Mouse (Mus musculus): Measurements from ENCODE around the gene Prrc2a. TPM values are rescaled to one million over a fixed set of nuclear protein-coding genes. Genes with fewer than 3 reads are reported as not detected.
A peak's percentile ranks its signal among the peaks of the same experiment; 100 is the strongest.

Prrc2a gene
- total and polyA plus RNA-seq, 3 experiments = 71.0 to 663 (median 87.6) TPM

DNA sequence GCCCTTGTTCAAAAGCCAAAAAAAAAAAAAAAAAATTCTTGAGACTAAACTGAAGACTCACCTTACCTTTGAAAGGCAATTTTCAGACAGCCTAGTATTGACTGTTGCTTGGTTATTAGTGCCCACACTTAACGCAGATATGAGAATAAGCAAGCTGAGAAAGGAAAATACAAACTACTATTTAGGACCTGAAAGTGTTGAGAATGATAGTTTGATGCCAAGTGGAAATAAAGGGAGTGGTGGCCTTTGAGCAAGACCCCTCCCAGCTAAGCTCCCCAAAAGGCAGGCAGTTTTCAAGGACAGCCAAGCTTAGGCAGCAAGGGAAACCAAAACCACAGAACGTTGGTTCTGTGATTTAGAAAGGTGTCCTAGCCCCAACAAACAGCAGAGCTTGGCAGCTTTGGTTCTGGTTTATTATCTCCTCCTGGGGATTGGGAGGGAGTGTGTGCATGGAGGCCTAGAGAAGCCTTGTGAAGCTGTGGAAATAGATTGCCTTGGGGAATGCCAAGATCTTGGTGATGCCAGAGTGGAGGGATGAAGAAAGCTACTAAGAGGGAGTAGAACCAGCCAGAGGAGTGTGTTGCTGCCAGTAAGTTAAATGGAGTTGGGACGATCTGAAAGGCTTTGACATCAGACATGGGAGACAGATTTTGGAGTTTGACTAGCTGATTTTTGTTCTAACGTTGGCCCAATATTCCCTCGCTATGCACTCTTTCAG lies 16.6 kb downstream of the Prrc2a start:
- Histone ChIP-seq H3K36me3 (ENCODE audit: control insufficient read depth in 1 of 2, insufficient read depth in 2 of 2, low read length in 2 of 2) (peaks cover 7 to 8% of the 10 kb centered on the region in 2 experiments), H3K27me3 (ENCODE audit: control insufficient read depth in 1 of 2, insufficient read depth in 2 of 2, low read length in 2 of 2) (no peaks in the 10 kb centered on the region), H3K79me2 (ENCODE audit: control insufficient read depth, insufficient read depth, low read length, poor library complexity) (peaks cover 1% of the 10 kb centered on the region; the same call in 1 of the 2 replicates), H3K4me1 (ENCODE audit: control insufficient read depth in 1 of 2, insufficient read depth in 2 of 2, low read length in 2 of 2) (no peaks in the 10 kb centered on the region), H3K4me3 (ENCODE audit: control insufficient read depth in 1 of 2, insufficient read depth in 1 of 2, low read depth in 2 of 2, low read length in 2 of 2) (no peak overlapping the region), H3K27ac (ENCODE audit: control insufficient read depth, low read depth, low read length) (no peak overlapping the region), H3K9me3 (replicated peaks; ENCODE audit: insufficient read depth, low read length) (no peaks in the 10 kb centered on the region), H3K9ac (ENCODE audit: control insufficient read depth, low read depth, low read length, poor library complexity, severe bottlenecking) (no peak overlapping the region)
- peak; percentile 39 for DNase-seq (ENCODE audit: low read depth, low spot score)
- TF ChIP-seq ZMIZ1 (IDR thresholded peaks at IDR 0.05; ENCODE audit: low read depth, low read length) = peak; percentile 45; the same call in 1 of the 2 replicates
- TF ChIP-seq HCFC1 (IDR thresholded peaks at IDR 0.05; ENCODE audit: low read depth, low read length) = no peak
- TF ChIP-seq TAL1 (IDR thresholded peaks at IDR 0.05; ENCODE audit: low read length) = no peak
- TF ChIP-seq POLR2AphosphoS2 (IDR thresholded peaks at IDR 0.05; ENCODE audit: low read length) = peak; percentile 86
- no peak for TF ChIP-seq MXI1 (IDR thresholded peaks at IDR 0.05; ENCODE audit: low read depth, low read length)
- TF ChIP-seq RAD21 (IDR thresholded peaks at IDR 0.05; ENCODE audit: low read depth, low read length) = no peak
- no peak for TF ChIP-seq GATA1 (IDR thresholded peaks at IDR 0.05; ENCODE audit: low read depth, low read length)
- TF ChIP-seq SMC3 (IDR thresholded peaks at IDR 0.05; ENCODE audit: low read depth, low read length) = no peak
- no peak for TF ChIP-seq CHD2 (IDR thresholded peaks at IDR 0.05; ENCODE audit: low read length)
- TF ChIP-seq TCF12 (IDR thresholded peaks at IDR 0.05; ENCODE audit: low read depth, low read length) = no peak
- no peak for TF ChIP-seq NELFE (IDR thresholded peaks at IDR 0.05; ENCODE audit: low read depth, low read length)
- no peak for TF ChIP-seq UBTF (IDR thresholded peaks at IDR 0.05; ENCODE audit: borderline replicate concordance, insufficient read depth, low read depth, low read length)
- TF ChIP-seq RCOR1 (IDR thresholded peaks at IDR 0.05; ENCODE audit: low read depth, low read length) = no peak
- no peak for TF ChIP-seq ETS1 (IDR thresholded peaks at IDR 0.05; ENCODE audit: low read depth, low read length)
- peak in 1 of 2 experiments; percentile 65; a peak in 2 of 4 replicates for TF ChIP-seq POLR2A (IDR thresholded peaks at IDR 0.05; ENCODE audit: control insufficient read depth in 1 of 2, insufficient read depth in 1 of 2, low read depth in 1 of 2, low read length in 2 of 2, poor library complexity in 1 of 2)
- TF ChIP-seq EP300 (IDR thresholded peaks at IDR 0.05; ENCODE audit: low read depth in 1 of 2, low read length in 2 of 2) = no peak
- TF ChIP-seq USF2 (IDR thresholded peaks at IDR 0.05; ENCODE audit: borderline replicate concordance in 1 of 2, insufficient read depth in 1 of 2, low read depth in 1 of 2, low read length in 2 of 2) = no peak
- no peak for TF ChIP-seq NRF1 (IDR thresholded peaks at IDR 0.05; ENCODE audit: insufficient read depth, low read depth, low read length, poor library complexity, severe bottlenecking)
- no peak for TF ChIP-seq CHD1 (IDR thresholded peaks at IDR 0.05; ENCODE audit: low read depth, low read length)
- no peak for TF ChIP-seq KAT2A (conservative IDR thresholded peaks at IDR 0.05; ENCODE audit: low read depth, low read length)
- no peak; the same call in 1 of the 2 replicates for TF ChIP-seq POLR2AphosphoS5 (IDR thresholded peaks at IDR 0.05; ENCODE audit: borderline replicate concordance, low read depth, low read length)
- no peak for TF ChIP-seq E2F4 (IDR thresholded peaks at IDR 0.05; ENCODE audit: borderline replicate concordance, low read depth, low read length)
- no peak for TF ChIP-seq BHLHE40 (IDR thresholded peaks at IDR 0.05; ENCODE audit: borderline replicate concordance, low read depth, low read length)
- no peak for TF ChIP-seq MAZ (IDR thresholded peaks at IDR 0.05; ENCODE audit: low read depth, low read length)
- TF ChIP-seq USF1 (IDR thresholded peaks at IDR 0.05; ENCODE audit: low read depth, low read length) = no peak
- TF ChIP-seq ZKSCAN1 (IDR thresholded peaks at IDR 0.05; ENCODE audit: low read depth, low read length) = no peak
- no peak for TF ChIP-seq JUND (IDR thresholded peaks at IDR 0.05; ENCODE audit: low read depth, low read length)
